Mouse (Mus musculus) CH12.LX (cell line): ENCODE measurements at regions not wholly inside any gene's neighbourhood (a gene's known extent, or its start where the extent isn't known, plus 50 kb on each side); places are given as distances from the start of the nearest gene placed in this dataset.

Source experiments
- DNase-seq: peaks from one replicate; pipeline ENCODE4 v3.0.0-alpha.2; 2013; ENCODE audit errors: extremely low read depth
- H3K27ac ChIP-seq: 2 replicates; pipeline ENCODE4 v1.5.1; 2012; ENCODE audit warnings: low read depth, mild to moderate bottlenecking, control low read depth, moderate library complexity; ENCODE audit not compliant: insufficient read depth
- H3K27me3 ChIP-seq: replicated peaks from 2 replicates; pipeline ENCODE3; 2012; ENCODE audit warnings: inconsistent platforms
- H3K36me3 ChIP-seq, 2 experiments: replicated peaks in 1 of 2; 2 replicates each; pipeline versions ENCODE3 to v1.6.1; 2012; ENCODE audit warnings: inconsistent platforms in 1 of 2, low read length in 1 of 2, mild to moderate bottlenecking in 1 of 2, mixed read lengths in 1 of 2, moderate library complexity in 1 of 2; ENCODE audit not compliant: control insufficient read depth in 1 of 2, insufficient read depth in 1 of 2
- H3K4me1 ChIP-seq, 2 experiments: 2 replicates each; pipeline ENCODE4 v1.6.1; 2012; ENCODE audit warnings: inconsistent platforms in 1 of 2, moderate library complexity in 1 of 2; ENCODE audit not compliant: insufficient read depth in 2 of 2, control insufficient read depth in 1 of 2
- H3K4me2 ChIP-seq: 2 replicates; pipeline ENCODE4 v1.6.1; 2012; ENCODE audit warnings: low read depth, mild to moderate bottlenecking, control low read depth; ENCODE audit not compliant: poor library complexity, insufficient read depth, severe bottlenecking
- H3K4me3 ChIP-seq, 3 experiments: fragments of 150-350 bp in 1 of 3; sonication (generic) in 1 of 3; replicated peaks in 1 of 3; 2 replicates each; pipeline versions ENCODE3 to v1.5.1; 2011 to 2012; ENCODE audit warnings: low read depth in 2 of 3, low read length in 2 of 3, mild to moderate bottlenecking in 2 of 3, moderate library complexity in 2 of 3, control low read depth in 1 of 3, improper control_type of control experiment in 1 of 3, inconsistent platforms in 1 of 3, mixed read lengths in 1 of 3; ENCODE audit not compliant: poor library complexity in 1 of 3
- H3K79me2 ChIP-seq: replicated peaks from 2 replicates; pipeline ENCODE4 v1.6.1; 2012; ENCODE audit warnings: mild to moderate bottlenecking, moderate library complexity; ENCODE audit not compliant: control insufficient read depth, poor library complexity, insufficient read depth, severe bottlenecking; ENCODE audit errors: extremely low read depth
- H3K9ac ChIP-seq: 2 replicates; pipeline ENCODE4 v1.6.1; 2012; ENCODE audit warnings: low read depth, mild to moderate bottlenecking, control low read depth, moderate library complexity; ENCODE audit not compliant: insufficient read depth
- H3K9me3 ChIP-seq: replicated peaks from 2 replicates; pipeline ENCODE3; 2012; ENCODE audit warnings: low read length, inconsistent platforms, mixed read lengths
- BHLHE40 ChIP-seq: IDR thresholded peaks from 2 replicates; pipeline ENCODE4 v1.6.1; 2011; ENCODE audit warnings: mild to moderate bottlenecking, low read depth, low read length, improper control_type of control experiment
- CHD2 ChIP-seq: IDR thresholded peaks from 2 replicates; pipeline ENCODE4 v1.6.1; 2011; ENCODE audit warnings: low read length, improper control_type of control experiment
- CTCF ChIP-seq, 2 experiments: IDR thresholded peaks in 1 of 2; conservative IDR thresholded peaks in 1 of 2; 2 replicates each; pipeline ENCODE4 v1.5.1; 2011 to 2012; ENCODE audit warnings: low read depth in 2 of 2, low read length in 2 of 2, improper control_type of control experiment in 1 of 2, inconsistent platforms in 1 of 2, mild to moderate bottlenecking in 1 of 2, moderate library complexity in 1 of 2
- E2F4 ChIP-seq: IDR thresholded peaks from 2 replicates; pipeline ENCODE4 v1.6.1; 2011; ENCODE audit warnings: low read depth, low read length, improper control_type of control experiment; ENCODE audit not compliant: insufficient replicate concordance
- ELF1 ChIP-seq: IDR thresholded peaks from 2 replicates; pipeline ENCODE4 v1.6.1; 2014; ENCODE audit warnings: low read depth, mild to moderate bottlenecking, inconsistent platforms, low read length, improper control_type of control experiment
- GABPA ChIP-seq: IDR thresholded peaks from 2 replicates; pipeline ENCODE4 v1.6.1; 2012; ENCODE audit warnings: low read depth, low read length, improper control_type of control experiment, inconsistent platforms; ENCODE audit not compliant: insufficient replicate concordance
- MAFK ChIP-seq: IDR thresholded peaks from 2 replicates; pipeline ENCODE4 v1.6.1; 2011; ENCODE audit warnings: low read length, improper control_type of control experiment; ENCODE audit not compliant: insufficient replicate concordance
- MAZ ChIP-seq: IDR thresholded peaks from 2 replicates; pipeline ENCODE4 v1.6.1; 2012; ENCODE audit warnings: low read depth, mild to moderate bottlenecking, inconsistent platforms, low read length, improper control_type of control experiment, moderate library complexity
- MXI1 ChIP-seq: IDR thresholded peaks from 2 replicates; pipeline ENCODE4 v1.6.1; 2011; ENCODE audit warnings: mild to moderate bottlenecking, low read depth, low read length, improper control_type of control experiment
- NRF1 ChIP-seq: IDR thresholded peaks from 2 replicates; pipeline ENCODE4 v1.6.1; 2014; ENCODE audit warnings: low read depth, mild to moderate bottlenecking, inconsistent platforms, low read length, improper control_type of control experiment, moderate library complexity
- PAX5 ChIP-seq: IDR thresholded peaks from 2 replicates; pipeline ENCODE4 v1.6.1; 2012; ENCODE audit warnings: low read length, inconsistent platforms, mixed read lengths
- POLR2AphosphoS2 ChIP-seq: IDR thresholded peaks from 2 replicates; pipeline ENCODE4 v1.6.1; 2011; ENCODE audit warnings: low read depth, low read length, improper control_type of control experiment
- SIN3A ChIP-seq: IDR thresholded peaks from 2 replicates; pipeline ENCODE4 v1.6.1; 2012; ENCODE audit warnings: low read length, improper control_type of control experiment, inconsistent platforms
- SMC3 ChIP-seq: IDR thresholded peaks from 2 replicates; pipeline ENCODE4 v1.6.1; 2011; ENCODE audit warnings: low read depth, low read length, improper control_type of control experiment
- TBP ChIP-seq: conservative IDR thresholded peaks from 2 replicates; pipeline ENCODE4 v1.6.1; 2011; ENCODE audit warnings: low read depth, low read length, improper control_type of control experiment
- TCF12 ChIP-seq: IDR thresholded peaks from 2 replicates; pipeline ENCODE4 v1.6.1; 2014; ENCODE audit warnings: low read depth, mild to moderate bottlenecking, inconsistent platforms, low read length, improper control_type of control experiment
- UBTF ChIP-seq: IDR thresholded peaks from 2 replicates; pipeline ENCODE4 v1.6.1; 2012; ENCODE audit warnings: low read depth, mild to moderate bottlenecking, inconsistent platforms, low read length, improper control_type of control experiment, moderate library complexity
- USF1 ChIP-seq: IDR thresholded peaks from 2 replicates; pipeline ENCODE4 v1.6.1; 2014; ENCODE audit warnings: low read depth, mild to moderate bottlenecking, inconsistent platforms, low read length, improper control_type of control experiment
- ZC3H11A ChIP-seq: IDR thresholded peaks from 2 replicates; pipeline ENCODE4 v1.6.1; 2012; ENCODE audit warnings: low read depth, mild to moderate bottlenecking, inconsistent platforms, low read length, improper control_type of control experiment
- ZMIZ1 ChIP-seq: IDR thresholded peaks from 2 replicates; pipeline ENCODE4 v1.6.1; 2012; ENCODE audit warnings: low read depth, mild to moderate bottlenecking, inconsistent platforms, low read length, improper control_type of control experiment
- ZNF384 ChIP-seq: IDR thresholded peaks from 2 replicates; pipeline ENCODE4 v1.6.1; 2012; ENCODE audit warnings: low read depth, low read length, improper control_type of control experiment, inconsistent platforms
- dilution Hi-C: fragments of 300-500 bp; cut with MboI; formaldehyde crosslinking; loops from 2 replicates; pipeline ENCODE4 v1.14.3; 2020; ENCODE audit warnings: low sequenced_read_pairs; ENCODE audit not compliant: extremely low pct_unique_long_range_greater_than_20kb, extremely low pct_ligation_motif_present
- in situ Hi-C: fragments of 300-500 bp; cut with MboI; formaldehyde crosslinking; loops from 3 replicates; pipeline ENCODE4 v1.14.3; 2019; ENCODE audit warnings: low sequenced_read_pairs, low pct_ligation_motif_present, low pct_unique_long_range_greater_than_20kb, mixed read lengths

GRCm38 (mm10) chr7:67459810-67460209 is 87.2 kb upstream of the Mef2a start:
- dilution Hi-C loops, result no loop called here
- TF ChIP-seq ELF1 (no peak), POLR2AphosphoS2 (no peak), E2F4 (no peak), TCF12 (no peak), SMC3 (no peak), CHD2 (no peak)
- H3K36me3 ChIP-seq, result no peaks in the 10 kb centered on the region
- H3K4me1 ChIP-seq, result peaks cover 14 to 40% of the 10 kb centered on the region in 2 experiments
- no peak overlapping the region for H3K4me2 ChIP-seq
- H3K79me2 ChIP-seq, result no peaks in the 10 kb centered on the region
- no peak overlapping the region for H3K27ac ChIP-seq
- no peak for DNase-seq
- H3K9me3 ChIP-seq, result no peaks in the 10 kb centered on the region
- in situ Hi-C loops, result no loop called here
- no peak overlapping the region for H3K9ac ChIP-seq
- no peak overlapping the region for H3K4me3 ChIP-seq
- H3K27me3 ChIP-seq, result no peaks in the 10 kb centered on the region

GRCm38 (mm10) chr7:67459209-67459608 is 86.6 kb upstream of the Mef2a start:
- no peak overlapping the region for H3K27ac ChIP-seq
- dilution Hi-C loops (no loop called here), in situ Hi-C loops (no loop called here)
- no peaks in the 10 kb centered on the region for H3K79me2 ChIP-seq
- H3K4me1 ChIP-seq, result peaks cover 11 to 39% of the 10 kb centered on the region in 2 experiments
- H3K9ac ChIP-seq, result no peak overlapping the region
- no peak overlapping the region for H3K4me3 ChIP-seq
- DNase-seq, result no peak
- H3K4me2 ChIP-seq, result no peak overlapping the region
- H3K9me3 ChIP-seq, result no peaks in the 10 kb centered on the region
- no peaks in the 10 kb centered on the region for H3K36me3 ChIP-seq
- H3K27me3 ChIP-seq, result no peaks in the 10 kb centered on the region
- TF ChIP-seq PAX5, result no peak
- TF ChIP-seq GABPA, result no peak
- no peak for TF ChIP-seq ZMIZ1
- TF ChIP-seq UBTF, result no peak
- no peak for TF ChIP-seq ZC3H11A
- TF ChIP-seq CTCF (conservative IDR thresholded peaks at IDR 0.05 in 1 of 2, IDR thresholded peaks at IDR 0.05 in 1 of 2; ENCODE audit: low read depth in 2 of 2, low read length in 2 of 2), result no peak
- no peak for TF ChIP-seq NRF1
- TF ChIP-seq MXI1, result no peak
- no peak for TF ChIP-seq USF1
- TF ChIP-seq TBP, result no peak
- TF ChIP-seq MAFK, result no peak
- no peak for TF ChIP-seq MAZ
- TF ChIP-seq SIN3A, result no peak
- no peak for TF ChIP-seq POLR2AphosphoS2
- no peak for TF ChIP-seq TCF12
- TF ChIP-seq E2F4, result no peak
- no peak for TF ChIP-seq BHLHE40
- TF ChIP-seq ZNF384, result no peak
- TF ChIP-seq, all 38 proteins: peak for 0
